Mouse (Mus musculus): Measurements from ENCODE around the gene Islr2. TPM values are rescaled to one million over a fixed set of nuclear protein-coding genes. Genes with fewer than 3 reads are reported as not detected.

Islr2 gene
- total RNA-seq, 2 experiments from 2014 or later: 134 to 136 TPM

DNA sequence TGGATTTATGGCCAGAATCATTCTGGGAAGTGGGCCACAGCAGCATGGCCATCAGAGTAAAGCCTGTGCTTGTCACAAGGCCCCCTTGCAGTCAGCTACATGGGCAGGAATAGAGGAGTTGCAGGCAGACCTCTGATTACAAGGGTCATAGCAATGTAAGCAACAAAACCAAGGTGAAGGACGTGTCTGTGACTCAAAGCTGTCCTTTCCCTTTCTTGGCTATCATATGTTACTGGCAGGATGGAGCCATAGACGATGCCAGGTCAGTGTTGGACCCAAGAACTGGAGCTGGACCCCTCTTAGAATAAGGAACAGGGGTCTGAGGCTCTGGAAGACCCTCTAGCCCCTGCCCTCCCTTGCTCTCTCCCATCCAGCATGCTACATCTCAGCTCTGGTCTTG is 55.3 kb downstream of the Islr2 start:
- no peak overlapping the region for H3K27ac ChIP-seq
- H3K4me3 ChIP-seq: no peak overlapping the region
- DNase-seq (ENCODE audit: low spot score in 2 of 2): no peak
- no peak for TF ChIP-seq CTCF (conservative IDR thresholded peaks at IDR 0.05)

Small RNAs within 50 kb of the gene (microRNA-seq; reads per million reads assigned to microRNA genes)
- 0 reads per million in 2 experiments for gene Mir6385

Other genes starting within 250 kb of the Islr2 start
- 1 to 10 TPM in 1 of 2 experiments, under 1 TPM in 1; 0.79 to 1.7 TPM for gene Cyp11a1, start 197.9 kb downstream of the Islr2 start, total RNA-seq (2021)
- 10 to 100 TPM; 17.1 to 17.7 TPM for gene Stra6, start 140.5 kb downstream of the Islr2 start, total RNA-seq (2021)
- under 1 TPM; 0.29 to 0.49 TPM for gene Ccdc33, start 85.5 kb downstream of the Islr2 start, total RNA-seq (2021)
- 10 to 100 TPM; 12.8 to 14.2 TPM for gene Islr, start within 50 bp of the Islr2 start, total RNA-seq (2021)
- 10 to 100 TPM; 11.9 to 14.2 TPM for gene Pml, start 45.5 kb upstream of the Islr2 start, total RNA-seq (2021)
- gene Stoml1, start 48.8 kb upstream of the Islr2 start, total RNA-seq (2021): 10 to 100 TPM; 78.6 to 78.7 TPM
- 1 to 10 TPM; 3.2 to 3.3 TPM for gene Loxl1, start 108.9 kb upstream of the Islr2 start, total RNA-seq (2021)
- gene Tbc1d21, start 166.1 kb upstream of the Islr2 start, total RNA-seq (2021): not detected